Mouse (Mus musculus) limb, embryonic 13.5 days (tissue): Measurements from ENCODE around the gene Eme2. TPM values are rescaled to one million over a fixed set of nuclear protein-coding genes. Genes with fewer than 3 reads are reported as not detected.
"Not testable (repeated sequence)": the region's sequence is repeated elsewhere in the genome, so short reads cannot be mapped to it uniquely, and the experiment has no call there.

Experiments
- ATAC-seq: fragments of 200-750 bp; cut with Nextera tagmentation; 2 replicates; pipeline ENCODE4 v1.8.0; 2017; ENCODE audit warnings: low read depth, moderate number of reproducible peaks, moderate TSS enrichment; ENCODE audit not compliant: low FRiP score
- H3K27ac ChIP-seq: fragments of 300-500 bp; sonication (generic); 2 replicates; pipeline ENCODE4 v1.5.1; 2015; ENCODE audit warnings: inconsistent platforms, mild to moderate bottlenecking, moderate library complexity
- H3K27me3 ChIP-seq: fragments of 300-500 bp; sonication (generic); 2 replicates; pipeline ENCODE4 v1.6.1; 2015; ENCODE audit warnings: mild to moderate bottlenecking, inconsistent platforms
- H3K36me3 ChIP-seq: fragments of 300-500 bp; sonication (generic); 2 replicates; pipeline ENCODE4 v1.6.1; 2015; ENCODE audit warnings: inconsistent platforms, mild to moderate bottlenecking, moderate library complexity
- H3K4me1 ChIP-seq: fragments of 300-500 bp; sonication (generic); 2 replicates; pipeline ENCODE4 v1.6.1; 2015; ENCODE audit warnings: inconsistent platforms
- H3K4me2 ChIP-seq: fragments of 300-500 bp; sonication (generic); replicated peaks from 2 replicates; pipeline ENCODE4 v1.6.1; 2015; ENCODE audit warnings: inconsistent platforms, mild to moderate bottlenecking, moderate library complexity
- H3K4me3 ChIP-seq: fragments of 300-500 bp; sonication (generic); 2 replicates; pipeline ENCODE4 v1.5.1; 2015; ENCODE audit warnings: moderate library complexity, mild to moderate bottlenecking, inconsistent platforms
- H3K9ac ChIP-seq: fragments of 300-500 bp; sonication (generic); 2 replicates; pipeline ENCODE4 v1.6.1; 2015; ENCODE audit warnings: mild to moderate bottlenecking, inconsistent platforms
- H3K9me3 ChIP-seq: fragments of 300-500 bp; sonication (generic); 2 replicates; pipeline ENCODE4 v1.6.1; 2016; ENCODE audit warnings: inconsistent platforms
- WGBS: fragments of 180-500 bp; shearing (Covaris S2); methylation state at CpG from one replicate; pipeline ENCODE4 v1.1.7; 2015; 5-methylcytosine and 5-hydroxymethylcytosine counted together
- polyA plus RNA-seq: library from polyadenylated mRNA; unstranded; fragments of >200 nt; fragmentation: Nextera tagmentation; extraction: Ambion mirVana; gene quantifications from 2 replicates; pipeline ENCODE4 v1.2.1, GENCODE M21; 2015

Eme2 gene
- polyA plus RNA-seq: 33.9 and 35.6 TPM in 2 replicates

- Histone ChIP-seq H3K4me3 (peak within 1 kb of the TSS; percentile 90), H3K27me3 (no peaks in the 10 kb centered on the region), H3K27ac (peak within 1 kb of the TSS; percentile 87), H3K9me3 (no peaks in the 10 kb centered on the region), H3K9ac (peak within 1 kb of the TSS; percentile 94), H3K4me2 (peak within 1 kb of the TSS; percentile 100), H3K4me1 (peaks cover 36% of the 10 kb centered on the region), H3K36me3 (peaks cover 70% of the 10 kb centered on the region)
- under 1% methylated on average over 62 of the region's 62 CpGs for WGBS
- peak; percentile 60 for ATAC-seq
Measured at GRCm38 (mm10) chr17:24894995-24895547, at the start of gene Eme2, which contains the start of gene Mrps34. TSS of gene Eme2 (minus strand) at chr17:24895087. TSS of gene Mrps34 (plus strand) at chr17:24895116.

GRCm38 (mm10) chr17:24943589-24943988 is 48.7 kb upstream of the Eme2 start:
- not testable (repeated sequence) for H3K9ac ChIP-seq, ATAC-seq, H3K4me3 ChIP-seq, H3K27ac ChIP-seq, H3K9me3 ChIP-seq, H3K4me1 ChIP-seq, H3K4me2 ChIP-seq, H3K27me3 ChIP-seq
- H3K36me3 ChIP-seq: peaks cover 57% of the 10 kb centered on the region
- 80% methylated on average over 1 of the region's 1 CpGs for WGBS

- no peak overlapping the region for H3K4me3 ChIP-seq
- H3K4me2 ChIP-seq: no peak overlapping the region
- H3K27ac ChIP-seq: no peak overlapping the region
- H3K4me1 ChIP-seq: no peaks in the 10 kb centered on the region
- WGBS: 90% methylated on average over 7 of the region's 7 CpGs
- ATAC-seq: no peak
- H3K36me3 ChIP-seq: peaks cover 52% of the 10 kb centered on the region
- H3K9me3 ChIP-seq: no peaks in the 10 kb centered on the region
- H3K27me3 ChIP-seq: no peaks in the 10 kb centered on the region
- no peak overlapping the region for H3K9ac ChIP-seq
Measured at GRCm38 (mm10) chr17:24943036-24943435, 48.1 kb upstream of the Eme2 start.

- H3K4me3 ChIP-seq, ATAC-seq, H3K4me2 ChIP-seq, H3K9me3 ChIP-seq, H3K9ac ChIP-seq, H3K27me3 ChIP-seq, H3K4me1 ChIP-seq, H3K27ac ChIP-seq: not testable (repeated sequence)
- peaks cover 46% of the 10 kb centered on the region for H3K36me3 ChIP-seq
- WGBS: 18% methylated on average over 2 of the region's 2 CpGs
Measured at GRCm38 (mm10) chr17:24942453-24942852, 47.6 kb upstream of the Eme2 start.

- peak overlapping the region; percentile 64 for H3K27ac ChIP-seq
Measured at GRCm38 (mm10) chr17:24937266-24937665, 42.4 kb upstream of the Eme2 start.

GRCm38 (mm10) chr17:24936259-24937237 is 41.7 kb upstream of the Eme2 start, which contains the start of gene Mapk8ip3:
TSS of gene Mapk8ip3 (minus strand) at chr17:24936977.
- H3K9ac ChIP-seq: peak within 1 kb of the TSS; percentile 92
- H3K27me3 ChIP-seq: no peaks in the 10 kb centered on the region
- peak; percentile 97 for ATAC-seq
- H3K4me3 ChIP-seq: peak within 1 kb of the TSS; percentile 97
- H3K4me2 ChIP-seq: peak within 1 kb of the TSS; percentile 77
- peaks cover 19% of the 10 kb centered on the region; the same call in 1 of the 2 replicates for H3K36me3 ChIP-seq
- H3K9me3 ChIP-seq: no peaks in the 10 kb centered on the region
- peaks cover 28% of the 10 kb centered on the region for H3K4me1 ChIP-seq
- under 1% methylated on average over 78 of the region's 78 CpGs for WGBS
- peak within 1 kb of the TSS; percentile 64 for H3K27ac ChIP-seq

More at GRCm38 (mm10) chr17:24937266-24937665, 42.4 kb upstream of the Eme2 start:
- no peak for ATAC-seq
- WGBS: 41% methylated on average over 6 of the region's 6 CpGs
- Histone ChIP-seq H3K4me1 (peaks cover 28% of the 10 kb centered on the region), H3K4me3 (peak overlapping the region; percentile 97), H3K36me3 (peaks cover 14% of the 10 kb centered on the region; the same call in 1 of the 2 replicates), H3K4me2 (peak overlapping the region; percentile 77), H3K27me3 (no peaks in the 10 kb centered on the region), H3K9me3 (no peaks in the 10 kb centered on the region), H3K9ac (peak overlapping the region; percentile 92)

- Histone ChIP-seq H3K4me1 (peaks cover 28% of the 10 kb centered on the region), H3K9me3 (no peaks in the 10 kb centered on the region), H3K4me2 (peak overlapping the region; percentile 77), H3K9ac (peak overlapping the region; percentile 92), H3K36me3 (peaks cover 24% of the 10 kb centered on the region), H3K4me3 (peak overlapping the region; percentile 97), H3K27ac (no peak overlapping the region), H3K27me3 (no peaks in the 10 kb centered on the region)
- ATAC-seq: no peak
Measured at GRCm38 (mm10) chr17:24935666-24936065, 40.8 kb upstream of the Eme2 start.

- no peaks in the 10 kb centered on the region for H3K27me3 ChIP-seq
- 86% methylated on average over 4 of the region's 4 CpGs for WGBS
- H3K27ac ChIP-seq: no peak overlapping the region
- peaks cover 28% of the 10 kb centered on the region for H3K4me1 ChIP-seq
- peak overlapping the region; percentile 77 for H3K4me2 ChIP-seq
- ATAC-seq: no peak
- peak overlapping the region; percentile 97 for H3K4me3 ChIP-seq
- peak overlapping the region; percentile 92 for H3K9ac ChIP-seq
- peaks cover 24% of the 10 kb centered on the region for H3K36me3 ChIP-seq
- no peaks in the 10 kb centered on the region for H3K9me3 ChIP-seq
Measured at GRCm38 (mm10) chr17:24934926-24935325, 40.0 kb upstream of the Eme2 start.

- 68% methylated on average over 4 of the region's 4 CpGs for WGBS
- H3K36me3 ChIP-seq: peaks cover 29% of the 10 kb centered on the region
- ATAC-seq: no peak
- H3K4me1 ChIP-seq: peaks cover 28% of the 10 kb centered on the region
- H3K27ac ChIP-seq: no peak overlapping the region
- no peaks in the 10 kb centered on the region for H3K27me3 ChIP-seq
- H3K9me3 ChIP-seq: no peaks in the 10 kb centered on the region
- H3K9ac ChIP-seq: no peak overlapping the region
- no peak overlapping the region for H3K4me3 ChIP-seq
- no peak overlapping the region for H3K4me2 ChIP-seq
Measured at GRCm38 (mm10) chr17:24933163-24933562, 38.3 kb upstream of the Eme2 start.

- no peak overlapping the region for H3K9ac ChIP-seq
- no peak overlapping the region for H3K4me2 ChIP-seq
- H3K9me3 ChIP-seq: no peaks in the 10 kb centered on the region
- ATAC-seq: no peak
- H3K4me1 ChIP-seq: peaks cover 28% of the 10 kb centered on the region
- H3K36me3 ChIP-seq: peaks cover 35% of the 10 kb centered on the region
- no peak overlapping the region for H3K4me3 ChIP-seq
- H3K27me3 ChIP-seq: no peaks in the 10 kb centered on the region
- H3K27ac ChIP-seq: no peak overlapping the region
- 97% methylated on average over 4 of the region's 4 CpGs for WGBS
Measured at GRCm38 (mm10) chr17:24932431-24932830, 37.5 kb upstream of the Eme2 start.

- Histone ChIP-seq H3K27me3 (no peaks in the 10 kb centered on the region), H3K9me3 (no peaks in the 10 kb centered on the region), H3K4me3 (no peak overlapping the region), H3K36me3 (peaks cover 63% of the 10 kb centered on the region), H3K9ac (no peak overlapping the region), H3K4me2 (no peak overlapping the region), H3K27ac (no peak overlapping the region), H3K4me1 (peaks cover 13% of the 10 kb centered on the region)
- ATAC-seq: no peak
- 73% methylated on average over 1 of the region's 1 CpGs for WGBS
Measured at GRCm38 (mm10) chr17:24929506-24929905, 34.6 kb upstream of the Eme2 start.

GRCm38 (mm10) chr17:24923246-24923645 is 28.4 kb upstream of the Eme2 start:
- H3K4me2 ChIP-seq: no peak overlapping the region

More at GRCm38 (mm10) chr17:24923246-24923645, 28.4 kb upstream of the Eme2 start:
- no peak for ATAC-seq
- no peak overlapping the region for H3K4me3 ChIP-seq
- no peak overlapping the region for H3K27ac ChIP-seq
- H3K9me3 ChIP-seq: no peaks in the 10 kb centered on the region
- no peak overlapping the region for H3K9ac ChIP-seq
- peaks cover 96% of the 10 kb centered on the region for H3K36me3 ChIP-seq
- 98% methylated on average over 1 of the region's 1 CpGs for WGBS
- no peaks in the 10 kb centered on the region for H3K4me1 ChIP-seq
- no peaks in the 10 kb centered on the region for H3K27me3 ChIP-seq
